Mouse (Mus musculus): ENCODE data around the gene Nectin2.

DNA sequence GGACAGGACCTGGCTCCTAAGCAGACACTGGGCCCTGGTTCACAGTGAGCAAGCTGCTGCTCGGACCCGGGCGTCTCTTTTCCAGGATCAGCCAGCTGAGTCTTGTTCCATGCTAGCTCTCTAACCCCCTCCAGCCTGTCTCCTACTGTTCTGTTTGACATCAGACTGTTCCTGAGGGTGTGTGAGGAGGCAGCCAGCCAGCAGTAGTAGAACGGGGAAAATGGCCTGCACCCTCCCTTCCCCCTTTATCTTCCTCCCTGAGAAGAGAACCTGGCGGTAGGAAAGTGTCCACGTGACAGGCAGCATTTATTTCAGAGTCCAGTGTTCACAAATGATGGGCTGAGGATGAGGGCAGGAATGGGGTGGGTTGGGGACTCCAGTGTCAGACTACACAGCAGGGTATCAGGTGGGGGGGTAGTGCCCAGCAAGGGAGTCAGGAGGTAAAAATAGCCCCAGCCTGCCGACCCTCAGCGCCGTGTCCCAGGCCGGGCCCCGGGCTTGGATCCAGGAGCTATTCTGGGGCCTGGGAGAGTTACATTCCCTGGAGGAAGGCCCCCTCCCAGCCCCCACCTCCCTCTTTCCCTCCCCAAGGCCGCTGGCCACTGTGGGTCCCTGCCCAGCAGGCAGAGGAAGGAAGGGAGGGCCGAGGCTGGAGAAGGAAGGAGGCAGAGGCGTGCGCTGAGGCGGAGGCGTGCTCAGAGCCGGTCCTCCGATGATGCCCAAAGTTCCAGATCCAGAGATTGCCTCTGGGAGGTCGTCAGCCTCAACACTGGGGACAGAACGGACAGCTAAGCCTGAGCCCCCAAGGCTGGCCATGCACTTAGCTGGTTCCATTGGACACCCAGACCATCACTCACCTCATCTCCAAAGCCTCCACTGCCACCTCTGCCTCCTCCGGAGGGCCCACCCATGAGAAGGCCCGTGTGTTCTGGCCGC lies 5.8 kb upstream of the Nectin2 start:
- no peak for TF ChIP-seq CTCF (conservative IDR thresholded peaks at IDR 0.05; ENCODE audit: low read length)
- TF ChIP-seq POU5F1 (IDR thresholded peaks at IDR 0.05; ENCODE audit: borderline replicate concordance, low read length): no peak
- TF ChIP-seq NANOG (IDR thresholded peaks at IDR 0.05; ENCODE audit: borderline replicate concordance, low read length): no peak

Measured in E14TG2a.4 (cell line).